Mouse (Mus musculus) stomach, postnatal 0 days (tissue): Measurements from ENCODE around the gene Slc7a6.

Experiments
- CTCF ChIP-seq: IDR thresholded peaks from 2 replicates; pipeline ENCODE4 v1.5.1; 2016; ENCODE audit warnings: antibody characterized with exemption, low read depth, mild to moderate bottlenecking, moderate library complexity
- EP300 ChIP-seq: optimal IDR thresholded peaks from 2 replicates; pipeline ENCODE3; 2016; ENCODE audit warnings: antibody characterized with exemption

DNA sequence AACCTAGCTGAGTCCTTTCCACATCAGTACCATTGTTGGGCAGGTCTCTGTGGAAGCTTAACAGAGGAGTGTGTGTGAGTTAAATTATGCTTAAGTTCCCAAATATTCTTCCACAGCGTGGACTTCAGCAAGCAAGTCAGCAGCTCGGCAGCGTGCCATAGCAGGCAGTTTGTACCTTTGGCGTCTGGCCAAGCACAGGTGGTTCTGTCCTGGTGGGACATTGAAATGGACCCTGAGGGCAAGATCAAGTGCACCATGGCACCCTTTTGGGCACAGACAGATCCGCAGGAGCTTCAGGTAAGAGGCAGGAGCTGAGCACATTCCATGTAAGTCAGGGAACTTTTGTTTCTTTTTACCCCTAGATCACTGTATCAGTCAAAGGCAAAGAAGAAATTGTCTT is 68.4 kb downstream of the Slc7a6 start:
- no peak for TF ChIP-seq CTCF
- TF ChIP-seq EP300, result no peak
